ENCODE assay signal across 8 mouse cellular contexts in genomic region chr9:21630673-21631072, GRCm38 (mm10). TPM values are rescaled to one million over a fixed set of nuclear protein-coding genes. Genes with fewer than 3 reads are reported as not detected.
A peak's percentile ranks its signal among the peaks of the same experiment; 100 is the strongest.
DNase-seq lines count a peak whose midpoint lies in the region; ATAC-seq lines count a peak whose summit lies in the region.

No protein-coding gene starts in this region.

- no peak for DNase-seq in frontal cortex, postnatal 25 days (ENCODE audit: low spot score in 2 of 2)
- DNase-seq in urinary bladder, postnatal 14 days (ENCODE audit: low spot score), result peak; percentile 43
- DNase-seq in urinary bladder, adult 18-20 months (ENCODE audit: low spot score in 2 of 2), result no peak
- DNase-seq in kidney, postnatal 14 days, result peak; percentile 67
- DNase-seq in mesoderm, embryonic 11.5 days (ENCODE audit: low read depth, low spot score), result peak; percentile 48
- DNase-seq in thymus, postnatal 4 days, result peak; percentile 76

- peak; percentile 78 for ATAC-seq in frontal cortex, adult (ENCODE audit: low TSS enrichment)
- ATAC-seq in common myeloid progenitor, adult 5-6 weeks (replicated peaks; ENCODE audit: low read depth, poor library complexity, severe bottlenecking), result peak; percentile 73

RNA-seq across cellular contexts. Expression of gene Smarca4, which starts 14.7 kb away (rescaled TPM):
- total RNA-seq in common myeloid progenitor, adult 5-6 weeks (2017), result 69.7 and 94.1 TPM in 2 replicates

RNA-seq across cellular contexts. Expression of gene Yipf2, which starts 38.0 kb away (rescaled TPM):
- 4.0 and 6.2 TPM in 2 replicates for total RNA-seq in common myeloid progenitor, adult 5-6 weeks (2017)

RNA-seq across cellular contexts. Expression of gene Timm29, which starts 38.2 kb away (rescaled TPM):
- 42.6 and 47.7 TPM in 2 replicates for total RNA-seq in common myeloid progenitor, adult 5-6 weeks (2017)

Comparison
In these comparisons a context has a peak if more than half of its experiments do, and no peak if none do; other contexts are left out.
1. DNase-seq: peak in urinary bladder, postnatal 14 days (single experiment), kidney, postnatal 14 days (single experiment), mesoderm, embryonic 11.5 days (single experiment) and thymus, postnatal 4 days (single experiment); none in frontal cortex, postnatal 25 days (0 of 2) and urinary bladder, adult 18-20 months (0 of 2).